Mouse (Mus musculus) forebrain, embryonic 16.5 days (tissue): ENCODE data around the gene Cep152. TPM values are rescaled to one million over a fixed set of nuclear protein-coding genes. Genes with fewer than 3 reads are reported as not detected.

Experiments
- ATAC-seq: fragments of 200-750 bp; cut with Nextera tagmentation; 2 replicates; pipeline ENCODE4 v1.8.0; 2017; ENCODE audit warnings: mild to moderate bottlenecking, moderate library complexity
- H3K27ac ChIP-seq: fragments of 300-500 bp; sonication (generic); 2 replicates; pipeline ENCODE4 v1.5.1; 2014; ENCODE audit warnings: low read length, control low read depth
- H3K27me3 ChIP-seq: fragments of 300-500 bp; sonication (generic); replicated peaks from 2 replicates; pipeline ENCODE4 v1.6.1; 2014; ENCODE audit warnings: low read length; ENCODE audit not compliant: control insufficient read depth, insufficient read depth
- H3K36me3 ChIP-seq: fragments of 300-500 bp; sonication (generic); 2 replicates; pipeline ENCODE4 v1.6.1; 2014; ENCODE audit not compliant: control insufficient read depth, insufficient read depth
- H3K4me1 ChIP-seq: fragments of 300-500 bp; sonication (generic); replicated peaks from 2 replicates; pipeline ENCODE4 v1.6.1; 2014; ENCODE audit warnings: low read length; ENCODE audit not compliant: control insufficient read depth, insufficient read depth
- H3K4me2 ChIP-seq: fragments of 300-500 bp; sonication (generic); 2 replicates; pipeline ENCODE4 v1.6.1; 2014; ENCODE audit warnings: mild to moderate bottlenecking, low read length, control low read depth
- H3K4me3 ChIP-seq: fragments of 300-500 bp; sonication (generic); replicated peaks from 2 replicates; pipeline ENCODE4 v1.5.1; 2014; ENCODE audit warnings: mild to moderate bottlenecking, low read length, control low read depth
- H3K9ac ChIP-seq: fragments of 300-500 bp; sonication (generic); replicated peaks from 2 replicates; pipeline ENCODE4 v1.6.1; 2014; ENCODE audit warnings: low read depth, low read length, control low read depth
- H3K9me3 ChIP-seq: fragments of 300-500 bp; sonication (generic); 2 replicates; pipeline ENCODE4 v1.6.1; 2016; ENCODE audit warnings: low read length; ENCODE audit not compliant: control insufficient read depth
- WGBS: fragments of 180-500 bp; shearing (Covaris S2); extraction: QIAGEN DNeasy Blood & Tissue Kit; methylation state at CpG from one replicate; pipeline ENCODE4 v1.1.7; 2014; 5-methylcytosine and 5-hydroxymethylcytosine counted together
- polyA plus RNA-seq: library from polyadenylated mRNA; unstranded; fragments of >200 nt; fragmentation: Nextera tagmentation; extraction: Ambion mirVana; gene quantifications from 2 replicates; pipeline ENCODE4 v1.2.1, GENCODE M21; 2015

The Cep152 gene
- polyA plus RNA-seq, 1 experiment from 2014 or later: 4.8 TPM

DNA sequence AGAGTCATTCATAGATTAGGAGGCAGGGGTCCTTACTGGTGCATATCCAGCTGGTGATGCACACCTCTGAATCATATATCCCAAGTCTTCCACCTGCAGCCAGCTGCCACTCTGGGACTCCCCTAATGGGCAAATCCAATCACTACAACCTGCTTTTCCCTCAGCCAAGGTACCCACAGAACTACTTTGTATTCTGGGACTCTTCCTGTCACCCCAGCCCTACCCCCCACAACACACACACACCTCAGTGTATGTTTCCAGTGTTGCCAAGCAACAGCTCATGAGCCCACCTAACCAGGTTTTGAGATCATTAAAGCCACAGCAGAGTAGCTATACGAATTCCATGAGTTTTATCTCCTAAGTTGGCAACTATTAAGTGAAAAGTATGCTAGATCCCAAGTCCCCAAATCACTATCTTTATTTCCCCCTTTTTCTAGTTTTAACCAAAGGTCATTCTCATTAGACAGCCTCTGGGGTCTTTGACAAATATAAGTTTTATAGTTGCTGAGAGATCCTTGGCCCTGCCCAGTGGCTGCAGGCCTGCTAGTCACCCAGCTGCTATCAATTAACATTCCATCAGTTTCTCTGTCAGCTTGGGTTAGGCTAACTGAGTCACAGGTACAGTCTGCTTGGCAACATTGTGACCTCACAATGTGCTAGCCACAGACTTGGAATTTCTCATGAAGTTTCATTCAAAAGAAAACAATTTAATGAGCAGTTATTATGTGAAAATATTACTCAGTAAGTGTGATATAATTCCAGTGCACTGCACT lies 75.9 kb downstream of the Cep152 start:
- Histone ChIP-seq H3K9ac (no peak overlapping the region), H3K4me2 (no peak overlapping the region), H3K27ac (no peak overlapping the region), H3K9me3 (no peaks in the 10 kb centered on the region), H3K4me1 (no peaks in the 10 kb centered on the region), H3K36me3 (no peaks in the 10 kb centered on the region), H3K4me3 (no peak overlapping the region), H3K27me3 (no peaks in the 10 kb centered on the region)
- no peak for ATAC-seq
- WGBS: 66% methylated on average over 1 of the region's 1 CpGs

DNA sequence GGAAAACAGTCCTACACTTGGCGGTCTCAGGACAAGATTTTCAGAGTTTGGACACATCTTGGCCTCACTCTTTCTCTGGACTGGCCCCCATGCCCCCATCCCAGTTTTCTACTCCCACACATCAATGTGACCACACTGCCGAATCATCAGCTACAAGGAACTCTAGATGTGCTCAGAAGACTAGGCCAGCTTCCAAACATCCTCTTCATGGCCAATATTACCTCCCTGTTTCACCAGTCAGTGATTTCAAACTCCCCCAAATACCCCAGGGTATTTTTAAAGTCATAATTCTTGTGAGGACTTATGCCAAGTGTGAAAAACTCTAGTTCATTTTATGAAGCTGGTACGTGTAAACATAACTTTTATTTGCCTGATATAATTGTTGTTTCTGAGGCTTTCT lies 79.9 kb downstream of the Cep152 start:
- no peak for ATAC-seq

DNA sequence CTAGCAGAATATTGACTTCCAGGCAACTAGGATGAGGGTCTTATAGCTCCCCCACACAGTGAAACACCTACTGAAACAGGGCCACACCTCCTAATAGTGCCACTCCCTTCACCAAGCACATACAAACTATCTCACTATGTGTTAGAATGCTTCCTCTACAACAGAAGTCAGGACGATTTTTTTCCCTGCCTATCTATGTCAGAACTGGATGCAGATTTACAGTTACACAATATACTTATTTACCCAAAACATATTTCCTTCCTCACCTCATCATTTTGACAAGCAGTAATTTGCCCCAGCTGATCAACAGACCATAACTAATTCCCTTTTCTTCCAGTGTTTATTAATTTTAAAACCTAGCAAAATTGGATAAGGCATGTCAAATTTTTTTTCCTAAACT lies 81.3 kb downstream of the Cep152 start:
- no peak overlapping the region for H3K27ac ChIP-seq
- WGBS: 74% methylated on average over 1 of the region's 1 CpGs
- no peaks in the 10 kb centered on the region for H3K36me3 ChIP-seq
- no peaks in the 10 kb centered on the region for H3K4me1 ChIP-seq
- no peak overlapping the region for H3K4me2 ChIP-seq
- H3K4me3 ChIP-seq: no peak overlapping the region
- H3K27me3 ChIP-seq: no peaks in the 10 kb centered on the region
- no peaks in the 10 kb centered on the region for H3K9me3 ChIP-seq
- no peak for ATAC-seq
- H3K9ac ChIP-seq: no peak overlapping the region

More for the DNA sequence above, 79.9 kb downstream of the Cep152 start:
- H3K4me3 ChIP-seq: no peak overlapping the region
- no peak overlapping the region for H3K4me2 ChIP-seq
- H3K4me1 ChIP-seq: no peaks in the 10 kb centered on the region
- H3K27me3 ChIP-seq: no peaks in the 10 kb centered on the region
- no peaks in the 10 kb centered on the region for H3K9me3 ChIP-seq
- H3K9ac ChIP-seq: no peak overlapping the region
- 90% methylated on average over 3 of the region's 3 CpGs for WGBS
- H3K27ac ChIP-seq: no peak overlapping the region
- H3K36me3 ChIP-seq: no peaks in the 10 kb centered on the region

DNA sequence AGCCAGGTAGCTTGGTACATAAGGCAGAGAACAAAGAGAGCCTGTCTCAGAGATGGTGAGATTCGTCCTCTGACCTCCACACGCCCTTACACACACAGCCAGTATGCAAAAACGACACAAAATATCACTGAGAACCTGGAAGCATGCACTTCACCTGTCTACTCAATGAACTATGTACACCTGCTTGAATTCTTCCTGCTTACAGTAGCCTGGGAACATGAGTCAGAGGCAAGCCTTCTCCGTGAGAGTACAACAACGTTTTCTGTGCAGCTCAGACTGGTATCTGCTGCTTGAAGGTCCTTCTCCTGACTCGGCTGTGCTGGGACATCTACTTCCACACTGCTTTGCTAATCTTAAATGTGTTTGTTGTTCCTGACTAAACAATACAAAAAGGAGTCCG lies 83.5 kb downstream of the Cep152 start:
- Histone ChIP-seq H3K27ac (no peak overlapping the region), H3K36me3 (no peaks in the 10 kb centered on the region), H3K4me1 (no peaks in the 10 kb centered on the region), H3K9me3 (no peaks in the 10 kb centered on the region), H3K27me3 (no peaks in the 10 kb centered on the region), H3K9ac (no peak overlapping the region), H3K4me2 (no peak overlapping the region), H3K4me3 (no peak overlapping the region)
- no peak for ATAC-seq
- 83% methylated on average over 7 of the region's 7 CpGs for WGBS

DNA sequence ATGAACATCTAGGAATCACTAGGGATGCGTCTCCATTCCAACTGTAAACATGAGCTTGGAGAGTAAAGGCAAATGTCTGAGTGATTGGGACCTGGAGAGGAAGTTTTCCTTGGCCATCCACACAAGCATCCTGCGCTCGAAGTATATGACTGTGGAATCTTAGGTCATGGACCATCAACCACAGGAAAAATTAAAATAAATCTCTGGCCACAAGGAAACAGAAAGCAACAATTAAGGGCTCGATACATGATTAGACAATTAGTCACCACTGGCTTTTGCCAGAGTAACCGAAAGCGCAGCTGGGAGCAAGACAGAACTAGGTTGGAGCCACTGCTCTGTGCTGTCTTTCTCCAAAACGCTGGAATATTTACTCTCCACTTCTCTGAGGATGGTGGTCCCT lies 84.3 kb downstream of the Cep152 start:
- Histone ChIP-seq H3K4me2 (no peak overlapping the region), H3K9ac (no peak overlapping the region), H3K36me3 (no peaks in the 10 kb centered on the region), H3K4me3 (no peak overlapping the region), H3K4me1 (no peaks in the 10 kb centered on the region), H3K9me3 (no peaks in the 10 kb centered on the region), H3K27me3 (no peaks in the 10 kb centered on the region), H3K27ac (no peak overlapping the region)
- 88% methylated on average over 7 of the region's 7 CpGs for WGBS
- ATAC-seq: no peak

DNA sequence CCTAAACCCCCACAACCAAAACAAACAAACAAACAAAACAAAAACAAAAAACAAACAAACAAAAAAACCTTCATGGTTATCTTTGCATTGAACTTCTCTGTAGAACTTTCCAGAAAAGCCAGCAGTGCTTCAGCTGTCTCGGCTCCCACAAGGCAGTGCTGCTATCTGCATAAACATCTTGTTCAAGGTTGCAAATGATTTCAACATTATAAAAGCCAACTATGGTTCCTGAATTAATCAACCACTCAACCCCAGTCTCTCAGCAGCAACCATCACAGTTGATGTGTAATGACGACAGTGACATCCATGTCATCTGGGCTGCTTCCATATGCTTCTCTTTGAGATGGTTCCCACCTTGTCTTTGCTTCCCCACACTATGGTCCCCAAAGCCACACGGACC lies 85.3 kb downstream of the Cep152 start:
- no peaks in the 10 kb centered on the region for H3K4me1 ChIP-seq
- H3K9ac ChIP-seq: no peak overlapping the region
- no peaks in the 10 kb centered on the region for H3K9me3 ChIP-seq
- H3K27ac ChIP-seq: no peak overlapping the region
- H3K36me3 ChIP-seq: no peaks in the 10 kb centered on the region
- no peak for ATAC-seq
- no peak overlapping the region for H3K4me3 ChIP-seq
- H3K4me2 ChIP-seq: no peak overlapping the region
- 84% methylated on average over 3 of the region's 3 CpGs for WGBS
- H3K27me3 ChIP-seq: no peaks in the 10 kb centered on the region

DNA sequence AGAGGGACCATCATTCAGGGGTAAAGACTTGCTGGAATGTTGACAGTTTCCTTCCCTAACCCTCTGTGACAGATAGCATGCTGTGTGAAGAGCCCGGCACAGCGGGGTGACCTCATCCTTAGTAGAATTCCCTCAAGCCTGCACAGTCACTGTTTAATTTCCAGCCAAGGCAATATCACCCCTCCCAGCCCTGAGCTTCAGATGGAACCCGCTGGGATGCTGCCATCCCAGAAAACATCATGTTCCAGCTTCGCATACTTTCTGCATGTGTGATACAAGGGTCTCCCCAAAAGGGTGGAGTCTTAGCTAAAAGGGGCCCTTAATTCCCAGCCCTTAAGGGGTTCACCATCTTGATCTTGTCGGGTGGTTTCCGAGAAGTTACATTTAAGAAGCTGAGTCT lies 94.2 kb downstream of the Cep152 start:
- H3K4me3 ChIP-seq: no peak overlapping the region
- no peak overlapping the region for H3K9ac ChIP-seq
- ATAC-seq: no peak
- no peaks in the 10 kb centered on the region for H3K36me3 ChIP-seq
- H3K4me1 ChIP-seq: no peaks in the 10 kb centered on the region
- H3K4me2 ChIP-seq: no peak overlapping the region
- H3K27ac ChIP-seq: no peak overlapping the region
- H3K9me3 ChIP-seq: no peaks in the 10 kb centered on the region
- H3K27me3 ChIP-seq: no peaks in the 10 kb centered on the region
- 82% methylated on average over 6 of the region's 6 CpGs for WGBS

DNA sequence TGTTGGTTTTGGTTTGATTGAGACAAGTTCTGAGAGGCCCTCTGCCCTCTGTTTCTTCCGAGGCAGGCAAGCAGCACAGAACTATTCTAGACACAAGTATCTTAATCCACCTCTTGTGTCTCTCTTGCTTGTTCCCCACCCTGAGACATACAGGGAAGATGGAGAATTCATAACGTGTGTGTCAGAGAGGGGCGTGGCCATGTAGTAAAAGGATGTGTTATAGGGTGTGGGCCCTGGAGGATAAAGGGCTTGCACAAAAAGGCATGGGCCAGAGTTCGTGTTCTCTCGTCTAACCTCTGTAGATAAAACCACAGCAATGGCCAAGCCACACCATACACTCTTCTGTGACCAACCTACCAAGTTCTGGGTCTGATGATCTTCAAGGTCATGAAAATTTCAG lies 98.3 kb downstream of the Cep152 start:
- Histone ChIP-seq H3K36me3 (no peaks in the 10 kb centered on the region), H3K9ac (no peak overlapping the region), H3K27me3 (no peaks in the 10 kb centered on the region), H3K4me3 (no peak overlapping the region), H3K9me3 (no peaks in the 10 kb centered on the region), H3K4me1 (no peaks in the 10 kb centered on the region), H3K4me2 (no peak overlapping the region), H3K27ac (no peak overlapping the region)
- no peak for ATAC-seq
- WGBS: 81% methylated on average over 5 of the region's 5 CpGs

DNA sequence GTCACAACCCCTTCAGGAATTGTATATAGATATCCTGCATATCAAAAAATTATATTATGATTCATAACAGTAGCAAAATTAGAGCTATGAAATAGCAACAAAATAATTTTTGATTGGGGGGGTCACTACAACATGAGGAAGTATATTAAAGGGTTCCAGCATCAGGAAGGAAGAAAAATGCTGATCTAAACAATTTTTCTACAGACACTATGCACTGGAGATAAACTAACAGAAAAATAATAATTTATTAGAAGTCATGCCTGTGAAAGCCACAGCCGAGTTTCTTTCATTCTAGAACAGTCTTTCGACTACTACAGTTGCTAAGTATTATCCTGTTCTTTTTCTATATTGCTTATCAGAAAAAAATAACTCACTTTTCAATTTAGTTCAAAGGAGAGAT lies 99.4 kb downstream of the Cep152 start:
- no peaks in the 10 kb centered on the region for H3K4me1 ChIP-seq
- no peaks in the 10 kb centered on the region for H3K27me3 ChIP-seq
- H3K4me2 ChIP-seq: no peak overlapping the region
- no peaks in the 10 kb centered on the region for H3K36me3 ChIP-seq
- H3K9ac ChIP-seq: no peak overlapping the region
- no peaks in the 10 kb centered on the region for H3K9me3 ChIP-seq
- WGBS: 91% methylated on average over 2 of the region's 2 CpGs
- no peak overlapping the region for H3K4me3 ChIP-seq
- ATAC-seq: no peak
- no peak overlapping the region for H3K27ac ChIP-seq

DNA sequence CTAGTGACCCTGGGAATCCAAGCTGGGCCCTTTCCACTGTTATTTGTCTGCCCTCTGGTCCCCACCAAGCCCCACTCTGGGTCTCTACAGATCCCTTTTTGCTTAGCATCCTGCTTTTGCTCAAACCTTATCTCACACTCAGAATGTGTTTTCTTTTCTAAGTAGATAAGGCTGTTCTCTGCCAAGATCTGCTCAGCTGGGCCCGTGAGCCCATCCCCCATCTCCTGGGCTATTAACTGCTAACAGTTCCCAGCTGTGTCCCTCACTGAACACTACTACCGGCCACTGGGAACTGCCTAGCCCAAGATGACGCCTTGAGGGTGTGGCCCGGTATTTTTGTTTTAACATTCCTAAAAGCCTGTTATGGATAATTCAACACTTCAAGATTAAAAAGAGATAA lies 108.3 kb downstream of the Cep152 start:
- 45% methylated on average over 4 of the region's 4 CpGs for WGBS
- H3K36me3 ChIP-seq: no peaks in the 10 kb centered on the region
- H3K4me2 ChIP-seq: no peak overlapping the region
- H3K27me3 ChIP-seq: no peaks in the 10 kb centered on the region
- no peaks in the 10 kb centered on the region for H3K9me3 ChIP-seq
- H3K4me3 ChIP-seq: no peak overlapping the region
- H3K4me1 ChIP-seq: no peaks in the 10 kb centered on the region
- no peak for ATAC-seq
- no peak overlapping the region for H3K9ac ChIP-seq
- no peak overlapping the region for H3K27ac ChIP-seq
